Mouse (Mus musculus): ENCODE results near the gene Fjx1. TPM values are rescaled to one million over a fixed set of nuclear protein-coding genes. Genes with fewer than 3 reads are reported as not detected.
A peak's percentile ranks its signal among the peaks of the same experiment; 100 is the strongest.

The Fjx1 gene
- polyA plus RNA-seq, 1 experiment from 2014 or later: 22.3 TPM

DNA sequence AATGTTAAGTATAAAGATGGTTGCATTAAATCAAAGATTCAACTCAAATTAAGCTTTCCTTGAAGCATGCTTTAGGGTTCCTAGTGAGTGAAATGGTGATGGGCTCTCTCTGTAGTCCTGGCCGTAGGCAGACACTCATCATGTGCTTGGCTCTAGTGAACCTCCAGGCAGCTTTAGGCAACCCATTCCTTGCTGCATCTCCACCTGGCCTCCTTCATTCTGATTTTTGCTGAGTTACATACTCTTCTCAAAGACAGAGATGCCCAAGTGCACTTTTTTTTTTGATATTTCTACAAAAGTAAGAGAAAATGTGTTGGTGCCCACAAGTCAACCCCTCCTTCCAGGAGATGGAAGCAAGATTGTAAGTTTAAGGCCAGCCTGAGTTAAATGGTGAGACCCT is 2.8 kb upstream of the Fjx1 start:
- Histone ChIP-seq H3K9me3 (ENCODE audit: control insufficient read depth, low read length) (no peaks in the 10 kb centered on the region), H3K4me3 (ENCODE audit: low read depth, low read length) (no peak overlapping the region), H3K27me3 (ENCODE audit: control insufficient read depth, insufficient read depth, low read length) (no peaks in the 10 kb centered on the region), H3K27ac (ENCODE audit: low read depth, low read length) (no peak overlapping the region), H3K36me3 (ENCODE audit: control insufficient read depth, insufficient read depth, low read length) (no peaks in the 10 kb centered on the region), H3K4me2 (ENCODE audit: low read depth) (no peak overlapping the region), H3K9ac (ENCODE audit: low read length) (no peak overlapping the region), H3K4me1 (ENCODE audit: control insufficient read depth, insufficient read depth, low read length) (peaks cover 7% of the 10 kb centered on the region; the same call in 1 of the 2 replicates)
- ATAC-seq (ENCODE audit: insufficient read depth, low FRiP score, low TSS enrichment): no peak
- 82% methylated on average over 1 of the region's 1 CpGs for WGBS
- no peak for DNase-seq (ENCODE audit: low spot score)

DNA sequence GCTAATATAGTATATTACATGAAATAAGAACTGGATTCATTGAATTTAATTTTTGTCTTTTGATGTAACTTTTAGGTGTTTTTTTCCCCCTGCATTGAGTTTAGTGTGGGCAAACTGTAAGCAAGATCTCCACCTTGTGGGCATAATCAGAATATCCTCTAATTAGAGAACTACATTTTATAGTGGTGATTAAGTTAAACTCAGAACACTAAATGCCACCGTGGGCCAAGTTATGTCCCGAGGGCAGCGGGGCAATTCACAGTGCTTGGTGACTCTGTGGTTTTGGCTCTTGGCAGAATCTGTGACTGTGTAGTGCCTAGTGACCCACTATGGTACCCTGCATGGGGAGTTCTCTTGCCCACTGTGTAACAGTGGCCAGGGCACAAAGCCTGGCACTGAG is 1.1 kb upstream of the Fjx1 start:
- WGBS: 35% methylated on average over 3 of the region's 3 CpGs
- H3K4me1 ChIP-seq (ENCODE audit: control insufficient read depth, insufficient read depth, low read length): peaks cover 12% of the 10 kb centered on the region; the same call in 1 of the 2 replicates
- no peaks in the 10 kb centered on the region for H3K27me3 ChIP-seq (ENCODE audit: control insufficient read depth, insufficient read depth, low read length)
- DNase-seq (ENCODE audit: low spot score): no peak
- H3K9me3 ChIP-seq (ENCODE audit: control insufficient read depth, low read length): no peaks in the 10 kb centered on the region
- H3K9ac ChIP-seq (ENCODE audit: low read length): no peak overlapping the region
- H3K4me3 ChIP-seq (ENCODE audit: low read depth, low read length): no peak overlapping the region
- H3K27ac ChIP-seq (ENCODE audit: low read depth, low read length): no peak overlapping the region
- no peak overlapping the region for H3K4me2 ChIP-seq (ENCODE audit: low read depth)
- no peak for ATAC-seq (ENCODE audit: insufficient read depth, low FRiP score, low TSS enrichment)
- H3K36me3 ChIP-seq (ENCODE audit: control insufficient read depth, insufficient read depth, low read length): no peaks in the 10 kb centered on the region

GRCm38 (mm10) chr2:102450761-102451670 is 1.3 kb downstream of the Fjx1 start:
- H3K4me2 ChIP-seq (ENCODE audit: low read depth): peak overlapping the region; percentile 96
- H3K27me3 ChIP-seq (ENCODE audit: control insufficient read depth, insufficient read depth, low read length): no peaks in the 10 kb centered on the region
- no peaks in the 10 kb centered on the region for H3K9me3 ChIP-seq (ENCODE audit: control insufficient read depth, low read length)
- peak overlapping the region; percentile 84 for H3K4me3 ChIP-seq (ENCODE audit: low read depth, low read length)
- H3K9ac ChIP-seq (ENCODE audit: low read length): peak overlapping the region; percentile 95
- peaks cover 12% of the 10 kb centered on the region; the same call in 1 of the 2 replicates for H3K4me1 ChIP-seq (ENCODE audit: control insufficient read depth, insufficient read depth, low read length)
- DNase-seq (ENCODE audit: low spot score) (peak; percentile 69), ATAC-seq (ENCODE audit: insufficient read depth, low FRiP score, low TSS enrichment) (peak; percentile 54)
- peak overlapping the region; percentile 95 for H3K27ac ChIP-seq (ENCODE audit: low read depth, low read length)
- under 1% methylated on average over 91 of the region's 109 CpGs for WGBS
- no peaks in the 10 kb centered on the region for H3K36me3 ChIP-seq (ENCODE audit: control insufficient read depth, insufficient read depth, low read length)

DNA sequence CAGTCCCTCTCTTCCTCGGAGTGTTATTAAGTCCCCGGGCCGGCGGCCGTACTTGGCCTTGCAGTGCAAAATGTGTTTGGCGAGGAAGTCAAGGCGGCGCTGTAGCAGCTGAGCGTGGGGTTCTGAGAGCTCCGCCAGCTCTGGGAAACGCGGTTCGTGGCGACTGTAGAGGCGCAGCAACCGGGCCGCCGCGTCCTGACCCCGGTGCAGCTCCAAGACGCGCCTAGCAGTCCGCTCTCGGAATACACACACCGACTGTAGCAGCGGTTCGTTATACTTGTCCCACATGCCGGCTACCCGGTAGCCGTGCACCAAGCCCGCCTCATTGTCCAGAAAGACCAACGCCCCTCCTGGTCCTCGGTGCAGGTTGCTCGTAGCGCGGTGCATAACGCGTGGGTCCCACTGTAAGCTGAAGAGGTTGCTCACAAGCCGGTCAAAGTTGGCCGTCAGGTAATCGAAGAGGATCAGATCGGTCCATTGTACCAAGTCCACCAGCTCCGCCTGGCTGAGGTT is 2.0 kb downstream of the Fjx1 start:
- peak overlapping the region; percentile 95 for H3K9ac ChIP-seq (ENCODE audit: low read length)
- DNase-seq (ENCODE audit: low spot score) (peak; percentile 74), ATAC-seq (ENCODE audit: insufficient read depth, low FRiP score, low TSS enrichment) (peak; percentile 11)
- H3K27me3 ChIP-seq (ENCODE audit: control insufficient read depth, insufficient read depth, low read length): no peaks in the 10 kb centered on the region
- H3K4me1 ChIP-seq (ENCODE audit: control insufficient read depth, insufficient read depth, low read length): peaks cover 12% of the 10 kb centered on the region; the same call in 1 of the 2 replicates
- under 1% methylated on average over 43 of the region's 43 CpGs for WGBS
- H3K4me2 ChIP-seq (ENCODE audit: low read depth): peak overlapping the region; percentile 96
- peak overlapping the region; percentile 84 for H3K4me3 ChIP-seq (ENCODE audit: low read depth, low read length)
- H3K36me3 ChIP-seq (ENCODE audit: control insufficient read depth, insufficient read depth, low read length): no peaks in the 10 kb centered on the region
- peak overlapping the region; percentile 95 for H3K27ac ChIP-seq (ENCODE audit: low read depth, low read length)
- no peaks in the 10 kb centered on the region for H3K9me3 ChIP-seq (ENCODE audit: control insufficient read depth, low read length)

DNA sequence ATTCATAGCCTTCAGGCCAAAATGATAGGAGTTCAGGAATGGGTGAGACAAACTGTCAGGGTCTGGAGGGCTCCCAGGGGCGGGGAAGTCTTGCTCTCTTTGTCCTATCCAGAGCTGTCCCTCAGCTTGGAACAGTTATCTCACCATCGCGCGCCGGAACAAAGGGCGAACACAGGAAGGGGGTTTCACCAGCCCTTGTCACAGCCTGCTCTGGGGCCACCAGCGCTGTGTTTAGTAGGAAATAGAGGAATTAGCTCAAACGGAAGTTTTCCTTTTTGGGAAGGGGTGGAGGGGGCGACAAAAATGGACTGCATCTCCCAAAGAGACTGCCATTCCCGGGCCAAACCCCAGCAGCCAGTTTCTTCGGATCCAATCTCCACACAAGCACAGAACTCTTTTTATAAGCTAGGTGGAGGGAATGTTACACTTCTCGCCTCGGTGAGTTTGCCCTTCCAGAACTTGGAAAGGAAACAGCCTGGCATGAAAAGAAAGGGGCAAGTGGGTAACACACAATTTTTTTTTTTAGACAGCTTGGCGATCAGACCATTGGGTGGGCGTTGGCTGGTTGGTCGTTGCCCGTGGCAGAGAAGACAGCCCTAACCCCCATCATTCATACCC is 2.6 kb downstream of the Fjx1 start:
- Histone ChIP-seq H3K27me3 (ENCODE audit: control insufficient read depth, insufficient read depth, low read length) (no peaks in the 10 kb centered on the region), H3K4me3 (ENCODE audit: low read depth, low read length) (peak overlapping the region; percentile 84), H3K36me3 (ENCODE audit: control insufficient read depth, insufficient read depth, low read length) (no peaks in the 10 kb centered on the region), H3K27ac (ENCODE audit: low read depth, low read length) (peak overlapping the region; percentile 95), H3K9me3 (ENCODE audit: control insufficient read depth, low read length) (no peaks in the 10 kb centered on the region), H3K4me2 (ENCODE audit: low read depth) (peak overlapping the region; percentile 96), H3K9ac (ENCODE audit: low read length) (peak overlapping the region; percentile 95), H3K4me1 (ENCODE audit: control insufficient read depth, insufficient read depth, low read length) (peaks cover 12% of the 10 kb centered on the region; the same call in 1 of the 2 replicates)
- WGBS: 1% methylated on average over 17 of the region's 17 CpGs
- DNase-seq (ENCODE audit: low spot score) (peak; percentile 83), ATAC-seq (ENCODE audit: insufficient read depth, low FRiP score, low TSS enrichment) (peak; percentile 17)

DNA sequence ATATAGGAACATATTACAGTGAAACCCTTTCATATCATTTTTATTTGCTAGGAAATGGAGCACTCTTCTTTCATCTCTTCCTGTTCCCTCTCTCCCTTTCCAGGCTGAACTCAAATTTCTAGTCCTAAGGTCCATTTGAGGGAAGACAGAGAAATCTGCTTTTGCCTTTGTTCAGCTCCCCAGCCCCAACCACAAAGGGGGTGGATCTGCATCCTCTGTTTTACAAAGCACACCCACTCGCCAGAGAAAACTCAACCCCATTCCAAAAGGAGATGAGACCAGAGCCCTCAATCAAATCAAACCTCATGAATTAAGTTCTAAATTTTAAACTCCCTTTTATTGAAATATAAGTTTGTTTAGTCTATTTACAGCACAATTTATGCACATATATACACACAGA is 3.2 kb downstream of the Fjx1 start:
- Histone ChIP-seq H3K9ac (ENCODE audit: low read length) (peak overlapping the region; percentile 53), H3K4me3 (ENCODE audit: low read depth, low read length) (peak overlapping the region; percentile 84; the same call in 1 of the 2 replicates), H3K9me3 (ENCODE audit: control insufficient read depth, low read length) (no peaks in the 10 kb centered on the region), H3K27me3 (ENCODE audit: control insufficient read depth, insufficient read depth, low read length) (no peaks in the 10 kb centered on the region), H3K27ac (ENCODE audit: low read depth, low read length) (peak overlapping the region; percentile 14; the same call in 1 of the 2 replicates), H3K4me1 (ENCODE audit: control insufficient read depth, insufficient read depth, low read length) (peaks cover 12% of the 10 kb centered on the region; the same call in 1 of the 2 replicates), H3K36me3 (ENCODE audit: control insufficient read depth, insufficient read depth, low read length) (no peaks in the 10 kb centered on the region), H3K4me2 (ENCODE audit: low read depth) (peak overlapping the region; percentile 96)
- no peak for DNase-seq (ENCODE audit: low spot score)
- WGBS: 14% methylated on average over 1 of the region's 1 CpGs
- ATAC-seq (ENCODE audit: insufficient read depth, low FRiP score, low TSS enrichment): no peak

DNA sequence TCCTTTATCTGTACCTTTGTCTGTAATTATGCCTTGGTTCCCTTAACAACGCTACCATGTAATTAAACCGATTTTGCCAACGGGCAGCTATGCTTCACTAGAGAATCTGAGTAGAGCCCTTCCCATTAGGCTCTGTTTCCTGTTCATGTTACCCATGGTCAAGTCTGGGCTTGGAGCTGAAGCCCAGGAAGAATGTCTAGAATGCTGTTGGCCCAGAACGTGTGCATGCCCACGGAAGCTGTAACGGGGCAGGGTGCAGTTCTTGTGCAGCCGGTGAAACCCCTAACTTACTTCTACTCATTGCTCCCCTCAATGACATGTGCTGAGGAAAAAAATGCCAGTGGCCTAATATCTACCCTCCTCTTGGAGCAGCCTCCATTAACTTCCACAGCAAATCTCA is 4.5 kb downstream of the Fjx1 start:
- no peak for DNase-seq (ENCODE audit: low spot score)

GRCm38 (mm10) chr2:102446851-102447250 is 5.4 kb downstream of the Fjx1 start:
- H3K4me2 ChIP-seq (ENCODE audit: low read depth): no peak overlapping the region
- H3K9ac ChIP-seq (ENCODE audit: low read length): no peak overlapping the region
- H3K4me1 ChIP-seq (ENCODE audit: control insufficient read depth, insufficient read depth, low read length): peaks cover 6% of the 10 kb centered on the region; the same call in 1 of the 2 replicates
- DNase-seq (ENCODE audit: low spot score): no peak
- no peak overlapping the region for H3K27ac ChIP-seq (ENCODE audit: low read depth, low read length)
- no peak for ATAC-seq (ENCODE audit: insufficient read depth, low FRiP score, low TSS enrichment)
- WGBS: 80% methylated on average over 4 of the region's 4 CpGs
- H3K36me3 ChIP-seq (ENCODE audit: control insufficient read depth, insufficient read depth, low read length): no peaks in the 10 kb centered on the region
- no peak overlapping the region for H3K4me3 ChIP-seq (ENCODE audit: low read depth, low read length)
- no peaks in the 10 kb centered on the region for H3K9me3 ChIP-seq (ENCODE audit: control insufficient read depth, low read length)
- H3K27me3 ChIP-seq (ENCODE audit: control insufficient read depth, insufficient read depth, low read length): no peaks in the 10 kb centered on the region

More for the DNA sequence above, 4.5 kb downstream of the Fjx1 start:
- Histone ChIP-seq H3K36me3 (ENCODE audit: control insufficient read depth, insufficient read depth, low read length) (no peaks in the 10 kb centered on the region), H3K4me1 (ENCODE audit: control insufficient read depth, insufficient read depth, low read length) (peaks cover 12% of the 10 kb centered on the region; the same call in 1 of the 2 replicates), H3K27me3 (ENCODE audit: control insufficient read depth, insufficient read depth, low read length) (no peaks in the 10 kb centered on the region), H3K4me2 (ENCODE audit: low read depth) (no peak overlapping the region), H3K9me3 (ENCODE audit: control insufficient read depth, low read length) (no peaks in the 10 kb centered on the region), H3K9ac (ENCODE audit: low read length) (no peak overlapping the region), H3K4me3 (ENCODE audit: low read depth, low read length) (no peak overlapping the region), H3K27ac (ENCODE audit: low read depth, low read length) (no peak overlapping the region)
- WGBS: 89% methylated on average over 7 of the region's 7 CpGs
- no peak for ATAC-seq (ENCODE audit: insufficient read depth, low FRiP score, low TSS enrichment)
